Mouse (Mus musculus) cortical plate, adult 2 months (tissue): ENCODE measurements at regions not wholly inside any gene's neighbourhood (a gene's known extent, or its start where the extent isn't known, plus 50 kb on each side); places are given as distances from the start of the nearest gene placed in this dataset.

Experiments
- CTCF ChIP-seq: fragments of 200-500 bp; IDR thresholded peaks from 2 replicates; pipeline ENCODE4 v1.5.1; 2011; ENCODE audit warnings: mild to moderate bottlenecking, control low read depth, low read length; ENCODE audit not compliant: insufficient read depth; ENCODE audit errors: extremely low read depth
- POLR2A ChIP-seq: fragments of 200-500 bp; IDR thresholded peaks from 2 replicates; pipeline ENCODE4 v1.6.1; 2011; ENCODE audit warnings: mild to moderate bottlenecking, low read length, control low read depth; ENCODE audit not compliant: insufficient read depth; ENCODE audit errors: extremely low read depth

- no peak for TF ChIP-seq POLR2A
- TF ChIP-seq CTCF: no peak
These were observed 57.0 kb downstream of the Mbl2 start for GRCm38 (mm10) chr19:30289721-30290120.
